Mouse (Mus musculus): ENCODE measurements around the gene Nfix. TPM values are rescaled to one million over a fixed set of nuclear protein-coding genes. Genes with fewer than 3 reads are reported as not detected.

The Nfix gene
- polyA plus RNA-seq, 1 experiment from 2014 or later = 14.8 TPM

DNA sequence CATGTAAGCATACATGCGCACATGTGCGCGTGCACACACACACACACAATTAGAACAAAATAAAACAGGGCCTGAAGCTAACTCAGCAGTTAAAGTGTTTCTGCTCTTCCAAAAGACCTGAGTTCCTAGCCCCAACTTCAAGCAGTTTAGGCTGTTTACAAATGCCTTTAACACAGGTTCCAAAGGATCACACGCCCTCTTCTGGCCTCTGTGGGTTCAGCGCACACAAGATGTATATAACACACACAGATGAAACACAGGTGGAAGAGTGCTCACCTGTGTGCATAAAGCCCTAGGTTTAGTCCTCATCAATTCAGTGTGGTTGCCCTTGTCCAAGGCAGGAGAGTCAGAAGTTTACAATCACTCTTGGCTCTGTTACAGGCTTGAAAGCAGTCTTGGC is 5.9 kb upstream of the Nfix start:
- Histone ChIP-seq H3K27me3 (replicated peaks) (peaks cover 55% of the 10 kb centered on the region), H3K9ac (no peak overlapping the region), H3K4me2 (replicated peaks) (no peak overlapping the region), H3K9me3 (no peaks in the 10 kb centered on the region), H3K4me1 (replicated peaks) (peaks cover 2% of the 10 kb centered on the region; the same call in 1 of the 2 replicates), H3K27ac (no peak overlapping the region), H3K4me3 (replicated peaks) (no peak overlapping the region), H3K36me3 (no peaks in the 10 kb centered on the region)
- 92% methylated on average over 5 of the region's 5 CpGs for WGBS
- ATAC-seq = no peak

DNA sequence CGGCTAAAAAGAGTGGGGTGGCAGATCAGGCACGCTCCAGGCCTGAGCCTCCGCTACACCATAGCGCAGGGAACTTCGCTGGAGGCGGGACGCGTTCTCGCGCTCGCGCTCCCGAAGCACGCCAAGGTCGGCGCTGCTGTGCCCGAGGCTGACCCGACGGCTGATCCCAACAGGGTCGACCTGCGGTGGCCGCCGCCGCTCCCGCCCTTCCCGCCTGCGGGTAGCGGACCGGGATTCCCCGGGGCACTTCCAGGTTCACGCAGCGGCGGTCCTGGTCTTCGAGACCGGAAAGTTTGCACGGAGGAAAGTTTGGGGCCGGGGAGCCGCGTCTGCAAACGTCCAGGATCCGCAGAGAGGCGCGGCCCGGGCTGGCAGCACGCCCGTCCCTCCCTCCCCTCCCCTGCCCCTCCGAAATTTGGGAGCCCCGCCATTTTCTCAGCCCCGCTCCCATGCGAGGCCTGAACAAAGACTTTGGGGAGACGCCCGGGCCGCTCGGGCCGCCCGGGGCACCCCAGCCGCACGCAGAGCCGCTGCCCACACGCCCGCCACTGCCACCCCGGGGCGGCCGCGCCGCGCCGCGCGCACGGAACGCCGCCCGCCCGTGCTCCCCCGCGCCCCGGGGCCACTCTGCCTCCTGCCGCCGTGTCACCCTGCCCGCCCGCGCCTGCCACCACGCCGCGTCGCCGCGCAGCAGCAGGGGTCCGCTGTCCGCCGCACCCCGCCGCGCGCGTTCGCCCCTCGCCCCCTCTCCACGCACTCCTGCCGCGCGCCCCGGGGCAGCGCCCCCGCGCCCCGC is 810 bp downstream of the Nfix start:
- peaks cover 73% of the 10 kb centered on the region for H3K27me3 ChIP-seq (replicated peaks)
- H3K4me2 ChIP-seq (replicated peaks) = peak overlapping the region; percentile 93
- H3K27ac ChIP-seq = peak overlapping the region; percentile 68
- peak overlapping the region; percentile 83 for H3K9ac ChIP-seq
- peak overlapping the region; percentile 70 for H3K4me3 ChIP-seq (replicated peaks)
- WGBS = 1% methylated on average over 72 of the region's 108 CpGs
- H3K36me3 ChIP-seq = peaks cover 3% of the 10 kb centered on the region; the same call in 1 of the 2 replicates
- H3K4me1 ChIP-seq (replicated peaks) = peaks cover 28% of the 10 kb centered on the region
- no peaks in the 10 kb centered on the region for H3K9me3 ChIP-seq
- peak; percentile 26; the same call in 1 of the 2 replicates for ATAC-seq

DNA sequence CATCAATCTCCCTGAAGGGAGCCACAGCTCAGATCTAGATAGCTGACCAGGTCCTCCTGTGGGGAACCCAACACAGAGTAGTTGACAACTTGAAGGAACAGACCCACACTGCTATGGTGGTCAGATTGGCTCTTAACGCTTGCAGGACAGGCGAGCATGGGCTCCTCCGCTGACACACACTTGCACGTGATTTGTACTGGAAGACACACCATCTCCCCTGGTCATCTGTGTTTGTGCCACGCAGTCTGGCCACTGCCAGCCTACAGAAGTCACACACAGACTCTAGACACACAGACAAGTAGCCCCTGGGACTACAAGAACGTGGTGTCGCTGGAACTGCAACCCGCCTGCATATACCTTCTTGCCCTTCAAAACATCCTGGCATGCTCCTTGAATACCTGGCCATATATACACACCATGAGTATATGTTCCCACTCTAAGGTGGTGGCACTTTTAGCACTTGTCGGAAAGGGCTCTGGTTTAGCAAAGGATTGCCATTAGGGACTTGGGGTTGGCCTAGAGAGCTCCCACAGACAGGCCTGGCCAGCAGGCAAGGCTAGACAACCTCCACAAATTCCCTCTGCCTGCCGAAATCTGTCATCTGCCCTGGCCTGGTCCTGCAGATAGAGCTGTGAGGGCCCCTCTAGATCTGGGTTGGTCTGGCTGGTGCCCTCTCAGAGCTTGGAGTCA is 1.6 kb downstream of the Nfix start:
- H3K4me1 ChIP-seq (replicated peaks) = peaks cover 34% of the 10 kb centered on the region
- peaks cover 3% of the 10 kb centered on the region; the same call in 1 of the 2 replicates for H3K36me3 ChIP-seq
- no peaks in the 10 kb centered on the region for H3K9me3 ChIP-seq
- H3K27me3 ChIP-seq (replicated peaks) = peaks cover 79% of the 10 kb centered on the region
- H3K9ac ChIP-seq = peak overlapping the region; percentile 83
- ATAC-seq = no peak
- no peak overlapping the region for H3K27ac ChIP-seq
- WGBS = 53% methylated on average over 10 of the region's 10 CpGs
- H3K4me3 ChIP-seq (replicated peaks) = peak overlapping the region; percentile 70
- H3K4me2 ChIP-seq (replicated peaks) = peak overlapping the region; percentile 93

DNA sequence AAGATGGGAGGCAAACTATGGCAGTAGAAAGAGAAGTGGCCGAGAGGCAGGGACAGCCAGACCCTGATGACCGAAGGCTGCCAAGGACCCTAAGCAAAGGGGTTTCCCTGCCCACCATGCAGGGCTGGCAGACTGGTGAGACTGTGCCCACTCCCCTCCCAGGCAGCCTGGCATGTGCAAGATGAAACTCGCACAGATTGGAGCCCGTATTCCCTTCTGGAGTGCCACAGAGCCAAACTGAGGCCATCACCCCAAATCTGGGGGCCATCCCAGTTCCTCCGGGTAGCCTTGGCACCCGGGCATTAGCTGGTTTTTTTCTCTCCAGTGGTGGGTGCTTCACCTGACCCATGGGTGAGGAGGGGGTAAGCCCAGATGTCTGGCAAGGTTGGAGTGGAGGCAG is 2.2 kb downstream of the Nfix start:
- Histone ChIP-seq H3K27ac (no peak overlapping the region), H3K4me2 (replicated peaks) (peak overlapping the region; percentile 93), H3K27me3 (replicated peaks) (peaks cover 76% of the 10 kb centered on the region), H3K36me3 (peaks cover 3% of the 10 kb centered on the region; the same call in 1 of the 2 replicates), H3K4me3 (replicated peaks) (no peak overlapping the region), H3K9me3 (no peaks in the 10 kb centered on the region), H3K4me1 (replicated peaks) (peaks cover 35% of the 10 kb centered on the region), H3K9ac (no peak overlapping the region)
- WGBS = 72% methylated on average over 6 of the region's 6 CpGs
- no peak for ATAC-seq

DNA sequence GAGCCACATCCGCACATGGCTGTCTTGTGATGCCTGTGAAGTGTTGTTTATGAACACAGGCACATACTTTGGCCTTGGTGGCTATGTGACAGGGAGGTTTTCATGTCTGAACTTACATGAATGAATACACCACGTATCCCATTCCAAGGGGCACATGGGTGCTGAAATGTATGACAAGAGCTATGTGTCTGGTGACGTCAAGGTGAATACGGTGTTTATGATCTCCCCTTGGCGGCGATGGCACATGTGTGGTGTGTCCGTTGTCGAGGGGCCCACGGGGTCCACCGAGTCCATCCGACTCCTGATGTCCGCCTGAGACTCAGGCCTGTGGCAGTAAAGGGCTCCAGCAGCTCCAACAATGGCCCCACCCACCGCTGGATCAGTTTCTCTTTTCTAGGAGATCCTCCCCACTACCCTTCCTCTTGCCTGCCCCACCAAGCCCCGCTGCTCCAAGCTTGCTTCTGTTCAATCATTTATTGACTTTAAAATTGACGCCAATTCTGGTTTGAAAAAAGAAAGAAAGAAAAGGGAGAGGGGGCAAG is 2.8 kb downstream of the Nfix start:
- Histone ChIP-seq H3K27me3 (replicated peaks) (peaks cover 74% of the 10 kb centered on the region), H3K9ac (no peak overlapping the region), H3K36me3 (peaks cover 3% of the 10 kb centered on the region; the same call in 1 of the 2 replicates), H3K27ac (no peak overlapping the region), H3K4me1 (replicated peaks) (peaks cover 35% of the 10 kb centered on the region), H3K9me3 (no peaks in the 10 kb centered on the region), H3K4me3 (replicated peaks) (no peak overlapping the region), H3K4me2 (replicated peaks) (no peak overlapping the region)
- WGBS = 79% methylated on average over 15 of the region's 15 CpGs
- ATAC-seq = no peak

DNA sequence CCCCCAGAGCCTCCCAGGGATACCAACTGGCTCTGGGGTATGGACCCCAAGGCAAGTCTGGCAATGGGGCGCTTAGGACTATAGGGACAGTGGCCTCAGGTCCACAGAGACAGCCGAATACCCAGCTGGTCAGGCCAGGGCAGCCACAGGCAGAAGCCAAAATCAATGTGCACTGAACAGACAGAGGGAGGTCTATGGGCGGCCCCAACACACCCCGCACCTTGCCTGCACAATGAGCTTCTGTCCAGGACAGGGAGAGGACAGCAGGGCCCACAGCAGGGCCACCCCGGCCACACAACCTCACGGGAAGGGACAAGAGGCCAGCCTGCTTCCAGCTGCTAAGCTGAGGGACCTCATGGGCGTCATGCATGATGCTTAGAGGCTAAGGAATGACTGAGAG is 5.7 kb downstream of the Nfix start:
- Histone ChIP-seq H3K4me3 (replicated peaks) (no peak overlapping the region), H3K27me3 (replicated peaks) (peaks cover 74% of the 10 kb centered on the region)
- WGBS = 62% methylated on average over 7 of the region's 7 CpGs

DNA sequence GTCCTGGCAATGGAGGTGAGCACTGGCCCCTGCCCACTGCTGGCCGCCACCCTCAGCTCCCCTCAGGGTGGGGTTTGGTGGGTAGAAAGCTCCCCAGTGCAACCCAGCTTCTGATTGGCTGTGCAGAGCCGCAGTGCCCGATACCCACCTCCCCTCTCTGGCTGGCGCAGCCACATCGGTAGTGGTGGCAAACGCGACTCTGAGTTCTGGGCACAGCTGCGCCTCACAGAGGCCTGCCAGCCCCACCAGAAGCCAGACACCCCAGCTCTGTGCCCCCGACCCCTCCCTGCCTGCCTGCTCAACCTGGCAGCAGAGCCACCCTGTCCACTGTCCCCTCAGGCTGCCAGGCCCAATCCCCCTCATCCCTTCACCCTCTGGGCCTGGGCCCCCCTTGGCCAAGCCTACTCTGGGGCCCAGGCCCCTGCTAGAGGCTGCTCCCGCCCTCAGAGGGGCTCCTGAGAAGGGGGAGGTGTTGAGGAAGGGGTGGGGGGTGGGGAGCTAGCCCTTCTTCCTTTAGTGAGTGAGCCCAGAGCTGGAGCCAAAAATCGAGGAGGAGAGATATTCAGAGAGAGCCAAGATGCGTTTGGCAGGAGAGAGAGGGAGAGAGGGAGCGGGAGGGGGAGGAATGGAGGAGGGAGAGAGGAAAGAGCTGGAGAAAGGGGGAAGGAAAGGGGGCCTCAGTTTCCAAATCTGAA is 6.2 kb downstream of the Nfix start:
- Histone ChIP-seq H3K4me2 (replicated peaks) (peak overlapping the region; percentile 36), H3K27ac (peak overlapping the region; percentile 67; the same call in 1 of the 2 replicates), H3K9me3 (no peaks in the 10 kb centered on the region), H3K36me3 (peaks cover 3% of the 10 kb centered on the region; the same call in 1 of the 2 replicates), H3K9ac (no peak overlapping the region), H3K27me3 (replicated peaks) (peaks cover 76% of the 10 kb centered on the region), H3K4me3 (replicated peaks) (no peak overlapping the region), H3K4me1 (replicated peaks) (peaks cover 27% of the 10 kb centered on the region)
- WGBS = 59% methylated on average over 13 of the region's 13 CpGs
- peak; percentile 74 for ATAC-seq

More for the DNA sequence above, 5.7 kb downstream of the Nfix start:
- Histone ChIP-seq H3K9me3 (no peaks in the 10 kb centered on the region), H3K9ac (no peak overlapping the region), H3K4me2 (replicated peaks) (peak overlapping the region; percentile 9; the same call in 1 of the 2 replicates), H3K36me3 (peaks cover 3% of the 10 kb centered on the region; the same call in 1 of the 2 replicates), H3K27ac (peak overlapping the region; percentile 67; the same call in 1 of the 2 replicates), H3K4me1 (replicated peaks) (peaks cover 31% of the 10 kb centered on the region)
- ATAC-seq = 0 out of 2 replicates have a peak, but pooled peaks have one; percentile 18

DNA sequence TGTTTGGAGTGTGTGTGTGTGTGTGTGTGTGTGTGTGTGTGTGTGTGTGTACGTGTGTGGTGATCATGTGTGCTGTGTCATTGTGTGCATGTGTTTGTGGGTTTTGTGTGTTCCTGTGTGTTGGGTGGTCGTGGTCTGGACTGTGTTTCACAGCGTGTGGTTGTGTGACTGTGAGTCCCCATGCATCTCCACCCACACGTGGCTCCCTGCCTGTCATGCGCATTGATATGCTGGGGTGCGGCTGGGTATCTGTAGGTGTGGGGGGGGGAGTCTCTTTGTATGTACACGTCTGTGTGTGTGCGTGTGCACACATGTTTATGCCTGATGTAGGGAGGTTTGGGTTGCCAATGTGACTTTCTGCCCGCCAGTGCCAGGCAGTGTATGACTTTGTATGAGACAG is 7.0 kb downstream of the Nfix start:
- H3K27ac ChIP-seq = no peak overlapping the region
- ATAC-seq = no peak
- H3K9me3 ChIP-seq = no peaks in the 10 kb centered on the region
- peaks cover 76% of the 10 kb centered on the region for H3K27me3 ChIP-seq (replicated peaks)
- peaks cover 20% of the 10 kb centered on the region for H3K4me1 ChIP-seq (replicated peaks)
- no peak overlapping the region for H3K4me3 ChIP-seq (replicated peaks)
- 82% methylated on average over 9 of the region's 9 CpGs for WGBS
- peaks cover 3% of the 10 kb centered on the region; the same call in 1 of the 2 replicates for H3K36me3 ChIP-seq
- H3K4me2 ChIP-seq (replicated peaks) = no peak overlapping the region
- no peak overlapping the region for H3K9ac ChIP-seq

DNA sequence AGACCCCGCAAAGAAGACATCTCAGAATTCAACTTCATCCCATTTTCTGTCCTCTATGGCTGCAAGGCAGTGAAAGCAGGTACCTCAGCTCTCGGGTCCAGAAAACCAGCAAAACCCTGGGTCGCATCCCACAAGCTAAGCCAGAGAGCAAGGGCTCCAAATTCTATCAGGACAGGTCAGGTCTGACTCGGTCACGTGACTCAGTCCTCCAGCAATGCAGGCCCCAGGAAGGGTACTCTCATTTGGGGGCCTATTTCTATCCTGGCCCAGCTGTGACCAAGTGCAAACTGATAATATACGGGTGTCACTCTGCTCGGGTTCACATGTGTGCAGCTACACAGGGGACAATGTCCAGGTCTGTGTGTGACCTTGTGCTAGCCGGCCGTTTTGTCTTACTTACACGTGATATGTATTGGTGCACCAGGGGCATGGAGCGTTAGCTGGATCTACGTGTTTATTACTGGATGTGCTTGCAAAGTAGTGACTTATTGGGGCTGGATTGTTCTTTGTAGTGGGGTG is 7.7 kb downstream of the Nfix start:
- Histone ChIP-seq H3K9me3 (no peaks in the 10 kb centered on the region), H3K9ac (no peak overlapping the region), H3K4me2 (replicated peaks) (no peak overlapping the region), H3K4me1 (replicated peaks) (peaks cover 17% of the 10 kb centered on the region), H3K4me3 (replicated peaks) (no peak overlapping the region), H3K27ac (no peak overlapping the region), H3K27me3 (replicated peaks) (peaks cover 76% of the 10 kb centered on the region), H3K36me3 (peaks cover 3% of the 10 kb centered on the region; the same call in 1 of the 2 replicates)
- ATAC-seq = no peak
- 77% methylated on average over 12 of the region's 12 CpGs for WGBS

DNA sequence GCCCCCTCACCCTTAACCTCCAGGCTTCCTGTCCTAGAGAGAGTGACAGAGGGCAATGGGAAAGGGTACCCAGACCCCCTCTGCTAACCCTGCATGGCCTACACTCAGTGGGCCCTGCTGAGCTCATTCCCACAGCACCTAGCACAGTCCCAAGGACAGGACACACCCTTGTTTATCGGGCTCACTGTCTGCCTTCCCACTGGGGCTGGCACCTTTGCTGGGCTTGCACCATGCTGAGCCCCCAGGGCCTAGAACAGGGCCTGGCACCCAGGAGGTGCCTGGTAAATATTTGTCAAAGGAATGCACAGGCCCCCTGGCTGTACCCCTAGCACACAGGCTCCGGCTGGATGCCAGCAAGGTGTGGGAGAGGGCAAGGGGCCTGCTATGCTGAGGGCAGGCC is 9.6 kb downstream of the Nfix start:
- no peak for ATAC-seq
- H3K36me3 ChIP-seq = no peaks in the 10 kb centered on the region
- H3K9ac ChIP-seq = 0 out of 2 replicates have a peak overlapping the region, but pooled peaks have one; percentile 11
- no peak overlapping the region for H3K4me2 ChIP-seq (replicated peaks)
- no peaks in the 10 kb centered on the region for H3K9me3 ChIP-seq
- no peak overlapping the region for H3K27ac ChIP-seq
- WGBS = 60% methylated on average over 2 of the region's 2 CpGs
- peaks cover 17% of the 10 kb centered on the region for H3K4me1 ChIP-seq (replicated peaks)
- no peak overlapping the region for H3K4me3 ChIP-seq (replicated peaks)
- peaks cover 76% of the 10 kb centered on the region for H3K27me3 ChIP-seq (replicated peaks)

DNA sequence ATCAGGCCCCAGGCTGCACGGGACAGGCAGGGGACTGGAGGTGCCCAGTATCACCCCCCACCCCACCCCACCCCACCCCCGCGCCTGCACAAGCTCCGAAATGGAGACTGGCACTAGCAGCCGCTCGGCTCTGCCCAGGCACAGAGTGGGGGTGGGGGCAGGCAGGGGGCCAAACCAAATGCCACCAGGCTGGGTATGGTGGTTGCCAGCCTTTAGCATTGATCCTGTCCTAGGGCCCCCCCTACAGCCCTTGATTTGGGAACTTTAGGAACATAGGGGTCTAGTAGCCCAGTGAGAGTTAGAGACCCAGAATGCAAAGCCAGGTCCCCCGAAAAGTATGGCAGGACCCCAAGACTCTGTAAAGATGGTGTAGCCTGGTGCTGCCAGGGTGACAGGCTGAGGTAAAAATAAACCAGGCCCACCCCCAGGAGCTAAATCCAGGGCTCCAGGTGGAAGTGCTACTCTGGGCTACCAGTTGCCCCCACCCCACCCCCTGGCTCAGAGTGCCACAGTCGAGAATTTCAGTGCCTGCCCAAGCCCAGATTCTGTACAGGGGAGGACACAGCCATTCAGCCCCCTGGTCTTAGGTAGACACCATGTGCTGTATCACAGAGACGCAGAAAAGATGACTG is 10.2 kb downstream of the Nfix start:
- no peak overlapping the region for H3K4me2 ChIP-seq (replicated peaks)
- H3K27ac ChIP-seq = no peak overlapping the region
- 75% methylated on average over 9 of the region's 9 CpGs for WGBS
- no peaks in the 10 kb centered on the region for H3K9me3 ChIP-seq
- H3K27me3 ChIP-seq (replicated peaks) = peaks cover 79% of the 10 kb centered on the region
- no peaks in the 10 kb centered on the region for H3K36me3 ChIP-seq
- no peak for ATAC-seq
- no peak overlapping the region for H3K4me3 ChIP-seq (replicated peaks)
- peaks cover 19% of the 10 kb centered on the region for H3K4me1 ChIP-seq (replicated peaks)
- no peak overlapping the region for H3K9ac ChIP-seq
